Mouse (Mus musculus) G1E-ER4 (cell line): ENCODE measurements around the gene Slc22a3. TPM values are rescaled to one million over a fixed set of nuclear protein-coding genes. Genes with fewer than 3 reads are reported as not detected.

ENCODE experiments used
- GATA1 ChIP-seq: IDR thresholded peaks from one replicate; pipeline ENCODE4 v1.8.0; 2012; ENCODE audit warnings: low read length, inconsistent platforms
- polyA plus RNA-seq: library from polyadenylated mRNA; stranded (reverse); fragments of >175 nt; gene quantifications from 2 replicates; pipeline ENCODE4 v1.2.3, GENCODE M21; 2012

Gene Slc22a3
- polyA plus RNA-seq: not detected in 2 replicates

GRCm38 (mm10) chr17:12507654-12508204 is at the start of gene Slc22a3:
Slc22a3 (minus strand) TSS chr17:12507704.
- no peak for TF ChIP-seq GATA1

DNA sequence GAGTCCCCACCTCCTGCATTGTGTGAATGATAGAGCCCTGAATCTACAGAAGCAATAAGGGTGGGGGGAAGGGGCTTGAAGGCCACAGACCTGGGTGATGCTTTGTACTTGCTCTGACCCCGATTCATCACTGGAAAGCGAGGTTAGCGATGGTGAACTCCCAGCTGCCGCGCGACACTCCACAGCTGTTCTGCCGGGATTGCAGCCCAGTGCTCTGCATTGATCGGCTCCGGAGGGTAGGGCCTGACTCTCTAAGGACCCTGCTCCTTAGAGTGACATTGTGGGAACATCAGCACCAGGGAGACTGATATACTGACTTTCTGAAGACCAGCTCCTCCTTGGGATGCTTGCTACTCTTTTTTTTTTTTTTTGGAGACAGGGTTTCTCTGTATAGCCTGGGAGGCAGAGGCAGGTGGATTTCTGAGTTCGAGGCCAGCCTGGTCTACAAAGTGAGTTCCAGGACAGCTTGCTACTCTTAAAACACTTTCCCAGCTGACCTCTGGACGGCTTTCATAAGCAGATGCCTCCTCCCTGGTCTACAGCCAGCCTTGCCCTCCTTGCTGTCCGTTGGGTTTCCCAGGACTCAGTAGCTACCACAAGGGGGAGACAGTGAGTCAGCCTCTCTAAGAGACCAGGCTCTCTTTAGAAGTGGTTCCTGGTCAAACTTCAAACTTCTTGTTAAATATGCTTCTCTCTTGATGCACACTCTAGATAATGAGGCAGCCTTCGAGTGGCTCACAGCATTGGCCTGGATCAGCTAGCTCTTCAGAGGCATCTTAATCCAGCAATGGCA is 27.0 kb upstream of the Slc22a3 start:
- no peak for TF ChIP-seq GATA1

GRCm38 (mm10) chr17:12532115-12532514 is 24.6 kb upstream of the Slc22a3 start:
- TF ChIP-seq GATA1: no peak

- TF ChIP-seq GATA1: no peak
Measured at GRCm38 (mm10) chr17:12530081-12530480, 22.6 kb upstream of the Slc22a3 start.

- TF ChIP-seq GATA1: no peak
Measured at GRCm38 (mm10) chr17:12529384-12529985, 22.0 kb upstream of the Slc22a3 start.

DNA sequence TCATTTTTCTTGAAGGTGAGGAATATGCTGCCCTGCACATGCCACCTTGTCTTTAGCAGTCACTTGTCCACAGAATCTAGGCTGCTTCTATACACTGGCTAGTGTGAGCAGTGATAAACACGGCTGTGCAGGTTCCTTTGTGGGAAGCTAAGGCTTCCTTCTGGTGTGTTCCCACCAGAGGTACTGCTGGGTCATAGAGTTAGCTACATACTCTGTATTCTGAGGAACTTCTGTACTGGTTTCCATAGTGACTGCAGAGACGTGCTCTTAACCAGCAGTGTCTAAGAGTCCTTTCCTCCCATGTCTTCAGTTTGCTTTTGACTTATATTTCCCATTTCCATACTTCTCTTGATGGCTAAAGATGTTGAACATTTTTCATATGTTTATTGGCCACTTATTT is 11.6 kb upstream of the Slc22a3 start:
- TF ChIP-seq GATA1: no peak

DNA sequence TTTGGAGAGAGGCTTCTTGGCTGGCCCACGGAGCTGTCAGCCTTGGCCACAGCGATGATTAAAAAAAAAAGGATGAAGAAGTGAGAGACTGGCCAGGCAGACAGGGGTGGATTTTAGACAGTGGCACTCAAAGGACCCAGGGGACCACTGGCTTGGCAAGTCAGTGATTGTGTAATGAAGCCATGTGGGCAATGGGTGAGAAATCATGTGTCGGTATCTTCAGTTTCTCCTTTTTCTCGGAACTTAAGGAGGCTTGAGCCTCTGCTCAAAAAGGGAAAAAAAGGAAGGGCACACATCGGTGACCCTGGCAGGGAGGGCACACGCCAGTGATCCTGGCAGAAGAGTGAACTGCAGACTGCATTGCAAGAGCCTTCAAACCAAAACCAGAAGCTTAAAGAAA is 10.7 kb upstream of the Slc22a3 start:
- no peak for TF ChIP-seq GATA1

- no peak for TF ChIP-seq GATA1
Measured at GRCm38 (mm10) chr17:12513997-12514396, 6.5 kb upstream of the Slc22a3 start.

DNA sequence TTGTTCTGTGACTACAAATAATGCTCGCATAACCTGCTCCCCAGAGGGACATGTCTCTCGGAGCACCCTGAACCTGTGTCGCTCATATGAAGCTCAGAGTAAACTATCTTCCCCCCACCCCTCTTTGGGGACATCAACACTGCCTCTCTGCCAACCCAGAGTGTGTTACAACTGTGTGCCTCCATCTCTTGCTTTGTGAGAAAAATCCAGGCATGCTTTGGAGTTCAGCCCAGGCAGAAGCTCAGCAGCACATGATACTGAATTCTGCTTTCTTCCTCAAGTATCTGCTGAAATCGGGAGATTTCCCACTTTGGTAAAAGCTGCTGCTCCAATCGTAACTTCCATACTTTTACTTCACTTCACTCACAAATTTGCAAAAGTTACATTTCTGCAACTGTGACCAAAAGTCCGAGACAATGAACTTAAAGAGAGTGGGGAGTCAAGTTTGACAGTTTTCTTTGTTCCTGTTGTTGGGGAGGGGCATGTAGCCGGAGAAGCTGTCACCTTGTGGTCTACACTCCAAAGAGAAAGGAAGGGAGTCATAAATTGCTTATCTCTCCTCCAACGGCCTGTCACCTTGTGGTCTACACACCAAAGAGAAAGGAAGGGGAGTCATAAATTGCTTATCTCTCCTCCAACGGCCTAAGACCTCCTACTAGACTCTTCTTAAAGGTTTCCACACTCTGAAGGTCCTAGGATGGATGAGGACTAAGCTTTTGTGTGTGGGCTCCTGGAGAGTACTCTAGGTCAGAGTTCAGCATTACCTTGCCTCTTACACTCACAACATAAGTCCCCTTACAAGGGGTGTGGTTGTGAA is 5.8 kb upstream of the Slc22a3 start:
- peak; percentile 79 for TF ChIP-seq GATA1

DNA sequence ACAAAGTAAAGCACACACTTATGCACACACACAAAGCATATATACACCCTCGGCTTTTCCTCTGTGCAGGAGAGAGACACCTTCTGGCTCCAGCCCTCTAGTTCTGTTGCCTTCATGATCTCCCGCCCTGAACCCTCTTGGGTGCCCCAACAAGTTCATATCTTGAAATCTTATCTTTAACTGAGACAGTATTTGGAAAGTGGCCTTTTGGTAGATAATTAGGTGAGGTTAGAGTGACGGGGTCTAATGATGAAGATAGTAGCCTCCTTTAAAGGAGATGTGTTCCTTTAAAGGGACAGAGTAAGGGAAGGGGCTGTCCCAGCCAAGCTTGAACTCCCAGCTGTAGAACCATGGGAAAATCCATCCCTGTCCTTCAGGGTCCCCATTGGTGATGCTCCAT is 3.7 kb upstream of the Slc22a3 start:
- peak; percentile 24 for TF ChIP-seq GATA1

DNA sequence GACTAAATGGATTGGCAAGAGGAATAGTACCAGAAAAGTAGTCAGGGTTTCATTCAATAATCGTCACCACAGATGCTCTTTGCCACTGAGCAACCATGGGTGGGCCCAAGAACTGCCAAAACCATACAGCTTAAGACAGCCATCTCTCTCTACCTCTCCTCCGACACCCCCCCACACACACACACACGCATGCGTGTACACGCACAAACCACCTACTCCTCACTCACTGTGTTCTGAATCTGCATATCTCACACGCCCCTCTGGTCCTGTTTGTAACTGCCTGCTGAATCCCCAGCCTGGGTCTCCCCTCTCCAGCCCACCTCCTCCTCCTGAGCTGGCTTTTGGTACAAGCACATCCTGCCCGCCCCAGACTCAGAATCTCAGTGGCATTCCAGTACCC is 872 bp upstream of the Slc22a3 start:
- no peak for TF ChIP-seq GATA1

- no peak for TF ChIP-seq GATA1
Measured at GRCm38 (mm10) chr17:12506903-12507563, 471 bp downstream of the Slc22a3 start.

GRCm38 (mm10) chr17:12505708-12506107 is 1.8 kb downstream of the Slc22a3 start:
- no peak for TF ChIP-seq GATA1

DNA sequence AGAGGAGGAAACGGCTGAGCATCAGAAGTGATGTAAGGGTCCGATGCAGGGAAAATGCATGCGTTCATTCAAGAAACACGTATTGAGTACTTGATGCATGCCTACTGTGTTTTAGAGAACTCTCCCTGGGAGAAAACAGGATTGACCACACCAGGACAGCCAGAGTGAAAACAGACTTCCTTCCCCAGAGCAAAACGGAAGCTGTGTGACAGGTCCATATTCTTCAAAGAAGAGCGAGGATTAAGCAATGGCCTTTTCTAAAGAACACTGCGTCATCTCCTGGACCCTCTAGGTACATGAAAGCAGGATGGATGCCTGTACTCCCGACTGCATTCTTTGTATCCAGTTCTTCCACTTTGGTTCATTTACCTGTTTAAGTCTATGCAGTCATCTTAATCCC is 8.1 kb downstream of the Slc22a3 start:
- no peak for TF ChIP-seq GATA1

GRCm38 (mm10) chr17:12495558-12495957 is 11.9 kb downstream of the Slc22a3 start:
- no peak for TF ChIP-seq GATA1
